Mouse (Mus musculus) bone marrow macrophage, adult 2 months (primary cell): ENCODE results near the gene Clic4.

Experiments used
- CTCF ChIP-seq: IDR thresholded peaks from 2 replicates; pipeline ENCODE4 v1.5.1; 2012; ENCODE audit warnings: low read depth, mild to moderate bottlenecking, low read length, moderate library complexity
- POLR2A ChIP-seq: IDR thresholded peaks from 2 replicates; pipeline ENCODE4 v1.6.1; 2012; ENCODE audit warnings: mild to moderate bottlenecking, low read depth, low read length, borderline replicate concordance

DNA sequence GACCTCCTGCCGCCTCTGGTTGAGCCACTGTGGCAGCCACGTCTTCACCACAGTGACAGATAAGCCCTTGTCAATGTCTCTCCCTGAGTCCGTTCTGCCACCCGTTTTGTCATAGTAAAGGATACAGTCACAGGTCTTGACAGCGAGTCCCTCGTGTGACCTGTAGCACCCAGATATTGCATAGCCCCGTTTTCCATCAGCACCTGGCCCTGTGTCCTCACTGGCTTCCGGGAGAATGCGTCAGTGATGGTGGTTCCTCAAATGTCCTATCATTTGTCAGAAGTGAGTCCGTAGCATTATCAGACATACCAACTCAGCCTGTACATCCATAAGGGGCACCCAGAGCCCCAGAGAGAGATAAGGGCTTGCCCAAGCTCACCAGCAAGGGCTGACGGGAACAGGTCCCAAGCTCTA lies 41.8 kb upstream of the Clic4 start:
- TF ChIP-seq CTCF: no peak
- TF ChIP-seq POLR2A: no peak
